Mouse (Mus musculus): ENCODE measurements at regions not wholly inside any gene's neighbourhood (a gene's known extent, or its start where the extent isn't known, plus 50 kb on each side); places are given as distances from the start of the nearest gene placed in this dataset.

DNA sequence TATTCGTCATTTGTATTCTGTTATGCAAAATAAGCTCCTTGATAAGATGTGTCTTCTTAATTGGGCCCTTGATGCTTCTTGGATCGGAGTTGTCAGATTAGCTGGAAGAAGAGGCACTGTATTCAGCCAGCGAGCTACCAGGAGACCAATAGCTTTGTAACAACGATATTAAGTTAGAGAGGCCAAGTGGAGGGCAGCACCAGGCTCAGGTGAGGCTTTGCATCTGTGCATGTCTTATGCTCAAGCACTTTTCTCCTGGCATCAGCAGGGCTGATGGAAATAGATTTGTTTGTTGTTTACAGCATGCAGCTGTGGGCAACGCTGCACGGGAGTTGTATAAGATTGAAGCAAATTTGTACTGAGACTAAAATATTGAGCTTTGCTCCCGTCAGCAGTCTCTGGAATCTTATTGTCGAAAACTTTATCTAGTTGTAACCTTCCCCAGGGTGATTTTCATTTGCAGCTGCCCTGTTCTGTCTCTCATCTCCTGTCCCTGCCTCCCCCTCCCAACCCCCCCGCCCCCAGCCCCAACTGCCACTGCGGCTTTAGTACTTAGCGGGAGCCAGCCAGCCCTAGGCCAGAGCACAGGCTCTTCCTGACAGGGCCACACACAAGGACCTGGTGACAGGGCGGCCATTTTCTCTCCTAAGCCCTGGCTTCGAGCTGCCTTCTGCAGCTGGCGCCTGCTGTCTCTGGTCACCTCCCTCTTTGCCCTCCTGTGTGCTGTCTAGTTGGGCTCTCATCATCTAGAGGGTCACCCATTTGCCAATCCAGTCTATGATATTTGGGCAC lies 247.3 kb downstream of the Tshz3 start:
- DNase-seq, result peak; percentile 67

DNA sequence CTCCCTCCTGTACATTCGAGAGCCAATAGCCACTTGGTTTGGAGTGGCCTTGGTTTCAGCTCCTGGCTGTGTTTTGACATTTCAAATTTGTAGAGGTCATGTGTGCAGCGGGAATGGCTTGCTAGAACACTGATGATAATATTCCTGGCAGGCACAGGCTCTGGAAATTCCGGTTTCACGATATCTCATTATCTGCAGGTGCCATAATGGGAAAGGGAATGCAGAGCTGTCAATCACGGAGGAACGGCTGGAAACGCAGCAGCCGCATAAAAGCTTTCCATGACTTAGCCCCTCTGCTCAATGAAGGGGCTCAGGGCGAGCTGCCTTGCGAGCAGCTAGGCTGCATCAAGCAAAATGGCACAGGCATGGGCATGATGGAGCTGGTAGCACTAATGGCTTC lies 251.6 kb downstream of the Tshz3 start:
- no peak for DNase-seq

DNA sequence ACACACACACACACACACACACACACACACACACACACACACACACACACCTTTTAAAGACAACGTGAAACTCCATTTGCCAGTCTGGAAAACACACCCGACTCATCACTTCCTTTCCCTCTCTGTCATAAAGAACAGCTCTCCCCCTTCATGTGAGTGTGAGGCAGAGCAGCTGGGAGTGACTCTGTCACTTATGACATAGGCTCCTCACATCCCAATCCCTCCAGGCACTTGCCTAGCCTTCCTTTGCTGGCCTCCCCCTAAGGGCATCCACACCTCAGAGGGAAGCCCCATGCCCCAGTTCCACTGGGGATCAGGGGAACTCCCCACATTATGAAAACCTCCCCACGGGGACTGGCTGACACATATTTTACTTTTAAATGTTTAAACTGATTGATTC lies 257.5 kb downstream of the Tshz3 start:
- peak; percentile 61 for DNase-seq

DNA sequence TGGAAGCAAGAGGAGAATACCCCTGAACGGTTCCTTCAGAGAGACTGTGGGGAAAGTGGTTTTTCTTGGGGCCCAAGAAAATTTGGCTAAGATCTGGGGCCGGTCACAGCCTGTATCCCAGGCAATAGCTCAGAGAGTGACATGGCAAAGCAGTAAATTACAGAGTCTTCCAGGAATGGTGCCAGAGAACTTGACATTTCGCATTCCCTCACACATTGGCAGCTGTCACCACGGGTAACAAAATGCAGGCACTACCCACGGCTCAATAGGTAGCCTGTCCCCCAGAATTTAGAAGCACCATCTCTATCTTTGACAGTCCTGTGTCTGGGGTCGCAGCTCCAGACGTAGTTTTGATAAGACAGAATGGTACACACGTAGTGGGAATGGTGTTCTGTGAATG lies 260.3 kb downstream of the Tshz3 start:
- no peak for DNase-seq

DNA sequence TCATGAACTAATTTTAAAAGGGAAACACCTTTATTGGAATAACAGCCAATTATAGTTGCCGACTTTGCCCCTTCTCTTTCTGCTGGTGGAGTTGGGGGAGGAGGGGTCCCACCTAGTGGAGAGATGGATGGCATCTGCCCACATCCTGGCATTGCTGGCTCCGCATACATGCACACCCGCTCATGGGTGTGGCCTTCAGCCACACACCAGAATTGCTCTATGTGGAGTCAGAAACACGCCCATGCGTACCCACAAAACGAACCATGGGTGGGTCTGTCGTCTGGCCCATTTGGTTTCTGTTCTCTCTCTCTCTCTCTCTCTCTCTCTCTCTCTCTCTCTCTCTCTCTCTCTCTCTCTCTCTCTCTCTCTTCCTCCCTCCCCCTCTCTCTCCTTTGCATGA lies 273.9 kb downstream of the Tshz3 start:
- DNase-seq, result no peak

DNA sequence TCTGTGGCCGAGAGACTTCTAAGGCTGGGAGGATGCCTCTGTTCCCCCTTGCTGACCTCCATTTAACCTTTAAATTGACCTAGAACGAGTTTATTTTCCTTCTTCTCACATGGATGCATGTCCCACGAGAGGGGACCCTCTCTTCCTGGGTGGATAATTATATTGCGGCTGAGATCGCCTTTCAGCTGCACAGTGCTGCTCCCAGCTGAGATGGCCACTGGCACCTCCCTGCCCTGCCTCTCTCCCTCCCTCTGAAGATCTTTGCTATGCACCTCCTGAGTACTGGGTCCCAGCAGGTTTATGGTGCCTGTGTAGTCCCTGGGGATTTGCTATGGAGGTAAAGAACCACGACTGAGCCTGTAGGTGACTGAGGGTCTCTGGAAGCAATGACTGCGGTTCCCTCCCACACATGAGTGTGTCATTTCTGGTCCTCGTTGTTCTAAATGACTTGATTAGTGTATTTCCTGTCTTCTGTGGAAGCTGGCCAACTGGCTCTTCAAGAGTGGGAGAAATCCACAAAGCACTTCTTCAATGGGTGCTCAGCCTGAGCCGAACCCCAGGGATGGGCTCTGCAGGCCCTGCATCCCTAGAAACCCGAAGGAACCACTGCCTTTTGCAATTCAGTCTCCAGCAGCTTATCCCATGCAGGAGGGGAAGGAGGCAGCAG lies 275.9 kb downstream of the Tshz3 start:
- peak; percentile 16 for DNase-seq

DNA sequence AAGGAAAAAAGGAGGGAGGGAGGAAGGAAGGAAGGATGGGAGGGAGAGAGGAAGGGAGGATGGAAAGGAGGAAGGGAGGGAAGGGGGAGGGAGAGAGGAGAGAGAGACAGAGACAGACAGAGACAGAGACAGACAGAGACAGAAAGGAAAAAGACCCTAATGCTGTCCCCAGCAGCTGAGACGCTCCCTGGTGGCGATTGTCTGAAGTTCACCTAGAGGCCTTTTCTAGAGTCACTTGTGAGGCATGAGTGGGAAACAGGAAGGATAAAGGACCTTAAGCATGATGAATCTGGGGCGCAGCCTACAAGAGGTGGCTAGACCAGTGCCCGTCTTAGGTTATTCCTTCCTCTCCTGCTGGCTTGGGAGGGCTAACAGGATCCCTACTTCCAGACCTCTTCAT lies 276.7 kb downstream of the Tshz3 start:
- DNase-seq, result peak; percentile 63

DNA sequence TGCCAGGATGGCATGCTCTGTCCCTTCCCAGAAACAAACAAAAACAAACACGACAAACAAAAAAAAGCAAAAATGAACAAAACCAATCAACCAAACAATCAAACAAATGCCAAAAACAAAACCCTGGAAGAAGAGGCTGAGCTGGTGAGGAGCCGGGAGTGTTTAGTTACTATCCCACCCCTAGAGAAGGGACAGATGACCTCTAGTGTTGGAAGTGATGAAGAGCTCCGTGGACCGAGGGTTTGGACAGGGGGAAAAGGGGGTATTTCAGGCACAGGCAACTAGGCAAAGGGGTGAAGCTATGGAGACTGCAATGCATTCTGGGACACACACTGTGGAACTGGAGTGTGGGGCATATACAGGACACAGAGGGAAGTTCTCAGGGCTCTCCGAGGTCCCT lies 277.6 kb downstream of the Tshz3 start:
- DNase-seq, result peak; percentile 65

DNA sequence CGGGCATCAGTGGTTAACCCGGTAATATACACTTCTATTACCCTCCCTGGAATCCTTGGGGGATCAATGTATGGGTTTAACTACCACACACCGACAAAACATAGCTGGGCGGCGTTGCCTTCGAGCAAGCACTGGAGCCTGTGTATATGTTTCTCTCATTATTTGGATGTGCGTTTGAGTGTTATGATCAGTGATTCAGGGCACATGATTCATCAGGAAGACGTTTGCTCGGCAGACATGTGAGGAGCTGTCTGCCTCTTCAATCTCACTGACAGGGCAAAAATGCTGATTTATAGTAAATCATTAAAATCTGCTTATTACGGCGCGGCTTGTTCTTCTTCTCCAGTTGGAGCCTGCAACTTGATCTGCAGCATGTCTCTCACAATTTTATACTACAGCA lies 279.9 kb downstream of the Tshz3 start:
- DNase-seq, result peak; percentile 55

DNA sequence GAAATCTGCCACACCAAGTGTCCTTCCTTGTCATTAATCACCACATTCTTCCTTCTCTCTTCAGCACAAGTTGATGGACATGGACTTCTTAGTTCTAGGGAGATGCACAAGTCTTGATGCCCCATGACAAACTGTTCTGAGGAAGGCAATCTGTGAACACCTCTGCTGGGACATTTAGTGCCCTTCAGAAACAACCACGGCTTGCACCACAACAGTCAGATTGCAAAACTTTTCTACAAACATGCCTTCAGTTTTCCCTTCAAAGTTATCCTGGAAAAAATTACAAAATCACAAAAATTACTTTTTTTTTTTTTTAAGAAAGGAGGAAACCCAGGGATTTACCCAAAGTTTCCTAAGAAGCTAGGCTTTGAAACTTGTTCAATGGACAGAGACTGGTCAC lies 291.5 kb downstream of the Tshz3 start:
- DNase-seq, result no peak

DNA sequence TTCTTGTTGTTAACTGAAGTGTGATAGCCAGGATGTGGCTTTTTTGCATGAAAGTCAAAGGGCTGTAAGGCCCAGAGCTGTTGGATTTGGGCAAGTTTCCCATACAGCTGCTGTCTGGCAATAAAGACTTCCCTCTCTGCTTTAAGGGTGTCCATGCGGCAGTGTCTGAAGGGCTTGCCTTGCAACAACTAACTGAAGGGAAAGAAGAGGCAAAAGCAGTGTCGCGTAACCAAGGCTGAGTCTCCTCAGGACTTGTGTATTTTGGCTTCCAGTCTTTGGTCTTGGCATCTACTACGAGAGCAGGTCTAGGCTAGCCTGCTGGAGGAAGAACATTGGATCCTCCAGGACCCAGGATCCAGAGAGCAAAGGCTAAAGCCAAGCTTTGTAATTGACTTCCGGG lies 306.7 kb downstream of the Tshz3 start:
- no peak for DNase-seq

DNA sequence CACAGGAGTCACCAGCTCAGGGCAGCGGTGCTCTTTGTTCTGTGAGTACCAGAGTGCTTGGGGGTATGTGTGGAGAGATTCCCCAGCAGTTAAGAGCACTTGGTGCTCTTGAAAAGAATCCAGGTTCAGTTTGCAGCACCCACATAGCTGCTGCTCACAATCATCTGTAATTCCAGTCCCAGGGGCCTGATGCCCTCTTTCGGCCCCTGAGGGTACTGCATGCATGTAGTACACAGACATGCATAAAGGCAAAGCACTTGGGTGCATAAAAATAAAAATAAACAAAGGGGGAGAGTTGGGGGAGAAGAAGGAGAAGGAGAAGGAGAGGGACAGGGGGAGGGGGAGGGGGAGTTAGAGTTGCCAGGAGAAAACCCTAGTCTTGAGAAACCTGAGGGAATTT lies 307.8 kb downstream of the Tshz3 start:
- peak; percentile 16 for DNase-seq

DNA sequence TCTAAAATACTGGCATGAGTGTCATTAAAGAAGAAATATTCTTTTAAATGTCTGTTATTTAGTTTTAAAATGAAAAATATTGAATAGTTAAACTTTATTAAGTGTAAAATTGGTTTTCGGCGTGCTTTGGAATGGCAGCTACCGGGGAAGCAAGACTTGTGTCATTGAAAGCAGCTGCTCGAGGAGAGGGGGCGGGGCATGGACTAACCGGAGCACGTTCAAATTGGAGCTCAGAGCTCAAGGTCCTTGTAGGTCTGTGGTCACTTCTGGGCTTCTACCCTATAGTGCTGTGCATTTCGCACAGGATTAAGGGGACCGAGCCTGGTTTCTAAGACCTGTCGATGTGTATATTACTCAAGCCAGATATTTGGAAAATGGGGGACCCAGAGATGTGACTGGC lies 309.0 kb downstream of the Tshz3 start:
- no peak for DNase-seq

DNA sequence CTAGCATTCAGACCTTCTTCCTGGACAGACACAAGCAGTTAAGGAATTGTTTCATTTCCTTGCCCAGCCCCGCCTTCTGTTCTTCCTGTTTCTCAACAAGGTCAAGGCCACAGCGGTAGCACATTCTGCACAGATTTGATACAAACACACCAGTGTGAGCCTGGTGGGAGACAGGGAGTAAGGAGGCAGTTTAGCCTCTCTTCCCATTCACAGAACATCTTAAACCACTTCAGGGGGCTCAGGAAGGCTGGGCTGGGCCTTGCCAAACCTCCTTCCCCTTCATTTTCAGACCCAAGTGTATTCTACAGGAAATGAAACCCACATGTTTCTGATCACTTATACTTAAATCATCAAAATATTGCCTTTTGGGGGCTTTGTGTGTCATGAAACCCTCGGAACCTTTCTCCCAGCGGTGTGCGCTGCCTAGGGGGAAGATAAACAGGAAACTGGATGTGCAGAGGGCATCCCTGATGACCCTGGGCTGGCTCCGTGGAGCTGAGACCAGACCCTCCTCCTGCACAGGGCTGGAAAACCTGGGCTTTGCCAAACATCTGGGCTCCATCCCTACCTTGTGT lies 313.3 kb downstream of the Tshz3 start:
- no peak for DNase-seq

DNA sequence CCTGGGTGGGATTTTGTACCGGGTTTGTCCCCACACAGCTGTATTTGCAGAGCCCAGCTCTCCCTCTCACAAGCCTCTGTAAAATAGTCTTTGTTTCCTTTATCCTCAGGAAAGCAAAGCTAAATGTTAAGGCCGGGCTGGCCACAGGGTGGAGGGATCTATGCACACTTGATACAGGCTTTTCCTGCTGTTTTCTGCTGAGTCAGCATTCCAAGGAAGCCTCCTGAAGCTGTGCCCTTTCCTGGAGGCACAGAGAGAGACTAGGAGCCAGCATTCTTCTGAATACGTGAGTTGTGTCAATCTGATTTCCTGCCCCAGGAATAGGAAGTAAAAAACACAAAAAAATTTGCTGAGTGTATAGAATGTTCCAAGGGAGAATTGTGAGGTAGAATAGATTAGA lies 322.2 kb downstream of the Tshz3 start:
- no peak for DNase-seq

DNA sequence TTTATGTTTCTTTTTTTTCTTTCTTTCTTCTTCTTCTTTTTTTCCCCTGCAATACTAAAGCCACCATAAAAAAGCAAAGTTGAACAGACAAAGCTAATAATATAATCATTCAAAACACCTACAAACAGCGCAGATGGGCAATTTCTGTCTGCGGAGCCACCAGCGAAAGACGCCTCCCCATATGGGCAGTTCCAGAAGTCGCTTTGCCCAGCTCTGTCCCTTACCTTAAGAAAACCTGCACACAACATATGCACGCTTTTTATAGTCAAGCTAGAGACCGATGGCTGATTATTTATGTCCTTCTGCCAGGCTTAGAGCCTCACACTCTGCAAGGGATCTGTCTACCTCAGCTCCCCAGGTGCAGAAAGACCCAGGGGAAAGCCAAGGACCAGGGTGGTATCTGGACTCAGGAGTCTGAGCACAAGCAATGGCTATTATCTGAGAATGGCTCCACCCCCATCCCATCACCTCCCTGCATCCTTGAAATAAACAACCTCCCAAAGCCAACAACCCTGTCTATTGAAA lies 326.6 kb downstream of the Tshz3 start:
- DNase-seq, result no peak

DNA sequence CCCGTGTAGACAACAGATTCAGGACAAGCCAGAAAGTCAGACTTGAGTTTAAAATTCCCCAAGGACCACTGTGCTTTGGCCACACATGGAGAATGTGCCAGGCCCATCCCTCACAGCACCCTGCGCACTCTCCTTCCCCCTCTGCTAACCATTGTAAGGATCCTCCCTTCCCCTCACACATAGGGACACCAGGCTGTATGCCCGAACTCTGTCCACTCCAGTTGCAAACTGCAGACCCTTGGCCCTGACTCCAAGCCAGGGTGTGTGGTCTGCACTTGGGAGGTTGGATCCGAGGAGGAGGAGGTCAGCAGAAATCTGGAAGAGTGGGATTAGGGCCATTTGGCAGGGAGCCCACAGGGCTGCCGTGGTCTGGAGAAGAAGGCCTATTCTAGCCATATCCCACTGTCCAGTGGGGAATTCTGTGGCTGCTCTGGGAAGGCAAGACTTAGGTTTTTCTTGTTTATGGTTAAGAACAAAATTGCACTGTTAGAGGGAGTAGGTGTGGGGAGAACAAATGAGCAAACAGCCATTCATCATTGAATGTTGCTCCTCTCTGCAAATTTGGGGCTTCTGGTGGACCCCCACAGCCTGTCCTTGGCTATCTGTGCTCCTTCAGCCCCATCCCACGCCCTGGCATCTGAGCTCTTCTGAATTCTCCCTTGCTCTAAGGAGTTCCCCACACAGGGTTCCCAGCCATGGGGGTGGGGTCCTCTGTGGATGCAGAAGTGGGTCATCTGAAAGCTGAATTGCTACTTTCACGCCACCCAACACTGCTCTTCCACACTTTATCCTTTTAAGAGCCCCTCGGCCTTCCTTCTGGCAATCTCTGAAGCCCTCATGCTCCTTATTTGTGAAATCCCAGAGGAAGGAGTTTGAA lies 366.9 kb downstream of the Tshz3 start:
- DNase-seq, result peak; percentile 12

DNA sequence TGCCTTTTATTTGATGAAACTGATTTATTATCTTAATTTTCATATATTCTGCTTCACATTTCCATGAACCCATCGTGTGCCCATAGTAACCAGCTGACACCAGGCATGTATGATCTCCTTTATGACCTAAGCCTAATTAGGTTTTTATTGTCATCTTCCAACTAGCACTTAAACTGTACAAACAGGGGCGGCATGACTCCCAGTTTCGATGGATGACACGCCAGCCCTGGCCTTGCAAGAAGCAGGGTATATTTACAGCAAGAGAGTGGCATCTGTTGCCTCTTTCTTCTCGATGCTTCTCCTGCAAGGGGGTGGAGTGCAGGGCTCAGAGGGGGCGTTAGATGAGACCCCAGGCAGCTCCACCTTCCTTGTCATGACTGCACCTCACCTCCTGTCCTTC lies 379.8 kb downstream of the Tshz3 start:
- DNase-seq, result no peak

DNA sequence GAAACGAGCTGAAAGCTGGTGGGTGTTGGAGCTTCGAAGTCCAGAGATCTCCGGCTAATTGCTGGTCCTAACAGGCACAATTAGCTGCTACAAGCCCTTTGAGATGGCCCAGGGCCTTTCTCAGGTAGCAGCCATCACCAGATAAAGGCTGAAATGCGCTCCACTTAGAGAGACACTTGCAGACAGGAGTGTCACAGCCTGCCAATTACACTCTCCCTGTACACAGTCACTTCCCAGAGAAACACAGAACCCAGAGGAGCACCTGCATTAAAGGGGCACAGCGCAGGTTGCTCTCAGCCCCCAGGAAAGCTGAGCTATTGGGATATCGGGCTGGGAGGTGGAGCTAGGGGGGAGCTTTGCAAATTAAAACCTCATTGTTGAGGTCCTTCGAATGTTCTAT lies 380.2 kb downstream of the Tshz3 start:
- DNase-seq, result no peak

DNA sequence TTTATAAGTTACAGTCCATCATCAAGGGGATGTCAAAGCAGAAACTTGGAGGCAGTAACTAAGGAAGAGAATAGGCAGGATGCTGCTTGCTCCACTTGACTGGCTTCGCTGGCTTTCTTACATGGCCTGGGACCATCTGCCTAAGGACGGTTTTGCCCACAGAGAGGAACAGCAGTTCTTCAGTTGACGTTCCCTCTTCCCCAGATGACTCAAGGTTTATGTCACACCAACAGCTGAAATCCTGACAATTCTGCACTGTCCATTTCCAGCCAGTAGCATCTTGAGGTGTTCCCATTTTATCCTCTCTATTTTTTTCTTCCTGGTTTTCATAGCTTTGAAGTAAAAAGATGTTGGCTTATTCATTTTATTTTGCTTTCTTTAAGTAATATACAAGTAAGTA lies 391.8 kb downstream of the Tshz3 start:
- no peak for DNase-seq

DNA sequence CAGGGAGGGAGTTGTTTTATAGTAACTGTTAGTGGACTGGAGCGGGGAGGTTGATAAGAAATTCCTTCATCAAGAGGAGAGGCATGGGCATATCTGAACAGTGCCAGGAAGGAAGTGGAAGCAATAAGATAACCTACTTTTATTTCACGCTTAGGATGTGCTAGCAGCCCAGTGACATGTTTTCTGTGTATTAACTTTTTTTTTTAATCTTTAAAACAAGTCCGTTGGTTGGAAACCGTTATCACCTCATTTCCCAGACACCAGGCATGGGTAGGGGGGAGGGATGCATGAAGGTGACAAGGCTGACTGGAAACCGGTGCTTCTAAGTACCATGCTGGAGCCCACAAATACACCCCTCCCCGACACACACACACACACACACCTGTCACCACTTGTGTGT lies 394.7 kb downstream of the Tshz3 start:
- DNase-seq, result no peak

DNA sequence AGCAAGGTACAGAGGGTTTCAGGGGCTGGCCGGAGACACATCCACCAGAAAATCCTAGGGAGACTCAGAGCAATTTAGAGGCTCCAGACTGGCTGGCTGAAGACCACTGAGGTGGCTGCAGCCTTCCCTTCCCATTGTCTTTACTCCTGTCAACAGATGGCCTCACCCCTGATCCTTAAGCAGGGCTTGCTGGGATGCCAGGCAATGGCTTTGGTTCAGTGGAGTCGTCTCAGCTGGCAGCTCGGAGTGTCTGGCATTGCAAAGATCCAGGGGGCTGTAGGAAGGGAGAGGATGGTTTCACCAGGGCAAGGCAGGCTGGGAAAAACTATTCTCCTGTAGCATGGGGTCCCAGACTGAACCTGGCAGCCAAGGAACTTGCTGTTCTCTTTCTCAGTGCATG lies 395.8 kb downstream of the Tshz3 start:
- no peak for DNase-seq

DNA sequence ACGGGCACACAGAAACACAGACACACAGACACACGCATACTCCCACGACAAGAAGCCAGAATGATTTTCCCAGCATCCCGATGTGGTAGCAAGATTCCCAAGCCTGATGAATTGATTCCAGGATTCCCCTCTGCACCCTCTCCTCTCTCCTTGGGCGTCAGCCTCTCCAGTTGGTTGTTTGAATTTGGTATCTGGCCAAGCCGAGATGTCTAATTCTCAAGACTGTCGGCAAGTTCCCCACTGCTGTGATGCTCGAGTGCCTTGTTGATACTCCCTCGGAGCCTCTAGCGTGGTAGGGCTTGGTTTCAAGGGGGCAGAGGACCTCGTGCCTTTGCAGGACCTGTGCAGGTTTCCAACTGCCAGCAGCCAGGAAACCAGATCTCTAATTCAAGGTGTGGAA lies 397.9 kb downstream of the Tshz3 start:
- no peak for DNase-seq
